Mouse (Mus musculus) embryonic fibroblast, embryonic 13.5 days (primary cell): ENCODE results near the gene Ergic1. TPM values are rescaled to one million over a fixed set of nuclear protein-coding genes. Genes with fewer than 3 reads are reported as not detected.
A peak's percentile ranks its signal among the peaks of the same experiment; 100 is the strongest.

Experiments used
- H3K27ac ChIP-seq: 2 replicates; pipeline ENCODE4 v1.5.1; 2012; ENCODE audit warnings: low read length, control low read depth, inconsistent platforms; ENCODE audit not compliant: insufficient read depth
- H3K4me1 ChIP-seq: 2 replicates; pipeline ENCODE4 v1.6.1; 2011; ENCODE audit warnings: low read length; ENCODE audit not compliant: control insufficient read depth, insufficient read depth
- H3K4me3 ChIP-seq: 2 replicates; pipeline ENCODE4 v1.5.1; 2011; ENCODE audit warnings: mild to moderate bottlenecking, control low read depth, low read length; ENCODE audit not compliant: insufficient read depth
- CTCF ChIP-seq: IDR thresholded peaks from 2 replicates; pipeline ENCODE4 v1.5.1; 2011; ENCODE audit warnings: mild to moderate bottlenecking, control low read depth, low read length, moderate library complexity, borderline replicate concordance; ENCODE audit not compliant: insufficient read depth
- POLR2A ChIP-seq: IDR thresholded peaks from 2 replicates; pipeline ENCODE4 v1.6.1; 2011; ENCODE audit warnings: low read depth, mild to moderate bottlenecking, control low read depth, low read length, moderate library complexity
- polyA plus RNA-seq: library from polyadenylated mRNA; stranded (reverse); fragments of >200 nt; gene quantifications from 2 replicates; pipeline ENCODE4 v1.2.4, GENCODE M21; 2011; ENCODE audit warnings: low read depth; ENCODE audit not compliant: missing spikeins, insufficient read length

Ergic1 gene
- polyA plus RNA-seq, result 376 and 420 TPM in 2 replicates

GRCm38 (mm10) chr17:26561290-26561640 lies at the start of gene Ergic1:
Gene Ergic1, plus strand, starts transcription at chr17:26561489.
- Histone ChIP-seq H3K27ac (peak within 1 kb of the TSS; percentile 80), H3K4me1 (peaks cover 6% of the 10 kb centered on the region; the same call in 1 of the 2 replicates), H3K4me3 (peak within 1 kb of the TSS; percentile 74)
- TF ChIP-seq CTCF, result no peak
- TF ChIP-seq POLR2A, result peak; percentile 50

- no peak overlapping the region for H3K27ac ChIP-seq
- H3K4me3 ChIP-seq, result no peak overlapping the region
- H3K4me1 ChIP-seq, result peaks cover 23% of the 10 kb centered on the region
- TF ChIP-seq POLR2A (no peak), CTCF (no peak)
Observed at GRCm38 (mm10) chr17:26511816-26512774, 49.2 kb upstream of the Ergic1 start.

- TF ChIP-seq POLR2A (no peak), CTCF (no peak)
- Histone ChIP-seq H3K4me1 (peaks cover 23% of the 10 kb centered on the region), H3K27ac (no peak overlapping the region), H3K4me3 (no peak overlapping the region)
Observed at GRCm38 (mm10) chr17:26512961-26513360, 48.3 kb upstream of the Ergic1 start.

GRCm38 (mm10) chr17:26513459-26514290 lies 47.6 kb upstream of the Ergic1 start:
- TF ChIP-seq CTCF, result no peak
- no peak for TF ChIP-seq POLR2A
- Histone ChIP-seq H3K4me1 (peaks cover 23% of the 10 kb centered on the region), H3K4me3 (no peak overlapping the region), H3K27ac (no peak overlapping the region)

GRCm38 (mm10) chr17:26514581-26515030 lies 46.7 kb upstream of the Ergic1 start:
- H3K4me3 ChIP-seq, result no peak overlapping the region
- peaks cover 17% of the 10 kb centered on the region for H3K4me1 ChIP-seq
- TF ChIP-seq POLR2A (no peak), CTCF (no peak)
- H3K27ac ChIP-seq, result no peak overlapping the region

- H3K27ac ChIP-seq, result no peak overlapping the region
- TF ChIP-seq POLR2A (no peak), CTCF (no peak)
- H3K4me3 ChIP-seq, result no peak overlapping the region
- peaks cover 10% of the 10 kb centered on the region for H3K4me1 ChIP-seq
Observed at GRCm38 (mm10) chr17:26515675-26516074, 45.6 kb upstream of the Ergic1 start.

- peaks cover 10% of the 10 kb centered on the region for H3K4me1 ChIP-seq
- H3K4me3 ChIP-seq, result no peak overlapping the region
- TF ChIP-seq CTCF, result no peak
- TF ChIP-seq POLR2A, result no peak
- H3K27ac ChIP-seq, result no peak overlapping the region
Observed at GRCm38 (mm10) chr17:26518306-26518705, 43.0 kb upstream of the Ergic1 start.

GRCm38 (mm10) chr17:26522711-26523110 lies 38.6 kb upstream of the Ergic1 start:
- Histone ChIP-seq H3K4me3 (no peak overlapping the region), H3K4me1 (no peaks in the 10 kb centered on the region), H3K27ac (no peak overlapping the region)
- TF ChIP-seq CTCF (no peak), POLR2A (no peak)

- Histone ChIP-seq H3K4me3 (no peak overlapping the region), H3K4me1 (peaks cover 8% of the 10 kb centered on the region; the same call in 1 of the 2 replicates), H3K27ac (no peak overlapping the region)
- no peak for TF ChIP-seq CTCF
- TF ChIP-seq POLR2A, result no peak
Observed at GRCm38 (mm10) chr17:26524316-26524715, 37.0 kb upstream of the Ergic1 start.
